Mouse (Mus musculus) CH12.LX (cell line): ENCODE measurements around the gene Pdcd6ip.

ENCODE experiments used
- CTCF ChIP-seq, 2 experiments: IDR thresholded peaks in 1 of 2; conservative IDR thresholded peaks in 1 of 2; 2 replicates each; pipeline ENCODE4 v1.5.1; 2011 to 2012; ENCODE audit warnings: low read depth in 2 of 2, low read length in 2 of 2, improper control_type of control experiment in 1 of 2, inconsistent platforms in 1 of 2, mild to moderate bottlenecking in 1 of 2, moderate library complexity in 1 of 2
- EP300 ChIP-seq: IDR thresholded peaks from 2 replicates; pipeline ENCODE4 v1.6.1; 2011; ENCODE audit warnings: low read length, improper control_type of control experiment
- GABPA ChIP-seq: IDR thresholded peaks from 2 replicates; pipeline ENCODE4 v1.6.1; 2012; ENCODE audit warnings: low read depth, low read length, improper control_type of control experiment, inconsistent platforms; ENCODE audit not compliant: insufficient replicate concordance
- HCFC1 ChIP-seq: IDR thresholded peaks from 2 replicates; pipeline ENCODE4 v1.6.1; 2012; ENCODE audit warnings: low read depth, mild to moderate bottlenecking, inconsistent platforms, low read length, improper control_type of control experiment
- MAX ChIP-seq: IDR thresholded peaks from 2 replicates; pipeline ENCODE4 v1.6.1; 2011; ENCODE audit warnings: low read length, improper control_type of control experiment
- MXI1 ChIP-seq: IDR thresholded peaks from 2 replicates; pipeline ENCODE4 v1.6.1; 2011; ENCODE audit warnings: mild to moderate bottlenecking, low read depth, low read length, improper control_type of control experiment
- MYC ChIP-seq: IDR thresholded peaks from 2 replicates; pipeline ENCODE4 v1.6.1; 2011; ENCODE audit warnings: low read depth, mild to moderate bottlenecking, improper control_type of control experiment, low read length
- POLR2A ChIP-seq: IDR thresholded peaks from 2 replicates; pipeline ENCODE4 v1.6.1; 2011; ENCODE audit warnings: low read depth, mild to moderate bottlenecking, improper control_type of control experiment, low read length
- RAD21 ChIP-seq: IDR thresholded peaks from 2 replicates; pipeline ENCODE4 v1.6.1; 2011; ENCODE audit warnings: low read depth, mild to moderate bottlenecking, low read length, improper control_type of control experiment, moderate library complexity
- TBP ChIP-seq: conservative IDR thresholded peaks from 2 replicates; pipeline ENCODE4 v1.6.1; 2011; ENCODE audit warnings: low read depth, low read length, improper control_type of control experiment
- USF1 ChIP-seq: IDR thresholded peaks from 2 replicates; pipeline ENCODE4 v1.6.1; 2014; ENCODE audit warnings: low read depth, mild to moderate bottlenecking, inconsistent platforms, low read length, improper control_type of control experiment

DNA sequence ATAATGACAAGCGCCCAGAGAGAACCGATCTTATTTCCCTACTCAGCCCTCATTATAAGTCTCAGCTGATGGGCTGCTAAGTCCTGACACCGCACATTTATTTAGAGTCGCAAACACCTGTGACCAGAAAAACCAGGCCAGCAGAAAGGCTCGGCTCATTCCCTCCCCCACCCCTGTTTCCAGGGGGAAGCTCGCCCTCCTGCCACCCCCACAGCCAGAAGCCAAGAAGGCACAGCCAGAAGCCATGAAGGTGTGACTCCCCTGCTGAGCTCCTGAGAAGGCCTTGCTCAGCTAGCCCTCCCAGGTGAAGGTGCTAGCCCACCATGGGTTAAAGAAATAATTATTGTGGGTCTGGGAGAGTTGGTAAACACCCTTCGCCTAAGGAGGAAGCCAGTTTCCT is 97.3 kb downstream of the Pdcd6ip start:
- TF ChIP-seq MAX (no peak), CTCF (conservative IDR thresholded peaks at IDR 0.05 in 1 of 2, IDR thresholded peaks at IDR 0.05 in 1 of 2; ENCODE audit: low read depth in 2 of 2, low read length in 2 of 2) (no peak), USF1 (no peak), EP300 (no peak), MYC (no peak), HCFC1 (no peak), GABPA (no peak), POLR2A (no peak), MXI1 (no peak), RAD21 (no peak), TBP (no peak)
